Mouse (Mus musculus) hindbrain, postnatal 0 days (tissue): ENCODE measurements around the gene Gja3. TPM values are rescaled to one million over a fixed set of nuclear protein-coding genes. Genes with fewer than 3 reads are reported as not detected.

ENCODE experiments used
- ATAC-seq: fragments of 200-750 bp; cut with Nextera tagmentation; 2 replicates; pipeline ENCODE4 v1.8.0; 2017; ENCODE audit warnings: mild to moderate bottlenecking, moderate TSS enrichment, moderate library complexity
- DNase-seq: peaks from one replicate; pipeline ENCODE4 v3.0.0-alpha.2; 2015; ENCODE audit warnings: low spot score
- H3K27ac ChIP-seq: fragments of 300-500 bp; sonication (generic); 2 replicates; pipeline ENCODE4 v1.5.1; 2014; ENCODE audit warnings: mild to moderate bottlenecking
- H3K27me3 ChIP-seq: fragments of 300-500 bp; sonication (generic); 2 replicates; pipeline ENCODE4 v1.6.1; 2014; ENCODE audit warnings: low read length, mixed read lengths; ENCODE audit not compliant: insufficient read depth
- H3K36me3 ChIP-seq: fragments of 300-500 bp; sonication (generic); 2 replicates; pipeline ENCODE4 v1.6.1; 2014; ENCODE audit warnings: low read length, mixed read lengths; ENCODE audit not compliant: insufficient read depth
- H3K4me1 ChIP-seq: fragments of 300-500 bp; sonication (generic); 2 replicates; pipeline ENCODE4 v1.6.1; 2014; ENCODE audit warnings: antibody characterized with exemption, low read length, mixed read lengths; ENCODE audit not compliant: insufficient read depth
- H3K4me2 ChIP-seq: fragments of 300-500 bp; sonication (generic); 2 replicates; pipeline ENCODE4 v1.6.1; 2014; ENCODE audit warnings: low read depth, mild to moderate bottlenecking, low read length, moderate library complexity, mixed read lengths
- H3K4me3 ChIP-seq: fragments of 300-500 bp; sonication (generic); 2 replicates; pipeline ENCODE4 v1.5.1; 2014; ENCODE audit warnings: low read length
- H3K9ac ChIP-seq: fragments of 300-500 bp; sonication (generic); replicated peaks from 2 replicates; pipeline ENCODE4 v1.6.1; 2014; ENCODE audit warnings: mild to moderate bottlenecking, low read length, moderate library complexity, mixed read lengths
- H3K9me3 ChIP-seq: fragments of 300-500 bp; sonication (generic); 2 replicates; pipeline ENCODE4 v1.6.1; 2016; ENCODE audit warnings: low read length, mixed read lengths
- CTCF ChIP-seq: IDR thresholded peaks from 2 replicates; pipeline ENCODE4 v1.5.1; 2016; ENCODE audit warnings: antibody characterized with exemption, control low read depth, low read depth
- WGBS: fragments of 180-500 bp; shearing (Covaris S2); extraction: QIAGEN DNeasy Blood & Tissue Kit; methylation state at CpG from one replicate; pipeline ENCODE4 v1.1.7; 2014; 5-methylcytosine and 5-hydroxymethylcytosine counted together
- polyA plus RNA-seq: library from polyadenylated mRNA; unstranded; fragments of >200 nt; fragmentation: Nextera tagmentation; extraction: Ambion mirVana; gene quantifications from 2 replicates; pipeline ENCODE4 v1.2.1, GENCODE M21; 2015
- total RNA-seq: library from RNA; depleted of rRNA; stranded (reverse); fragments of >200 nt; gene quantifications from 2 replicates; pipeline ENCODE4 v1.2.3, GENCODE M21; 2014

The Gja3 gene
- total and polyA plus RNA-seq, 2 experiments from 2014 or later, result 0.52 to 1.4 TPM

DNA sequence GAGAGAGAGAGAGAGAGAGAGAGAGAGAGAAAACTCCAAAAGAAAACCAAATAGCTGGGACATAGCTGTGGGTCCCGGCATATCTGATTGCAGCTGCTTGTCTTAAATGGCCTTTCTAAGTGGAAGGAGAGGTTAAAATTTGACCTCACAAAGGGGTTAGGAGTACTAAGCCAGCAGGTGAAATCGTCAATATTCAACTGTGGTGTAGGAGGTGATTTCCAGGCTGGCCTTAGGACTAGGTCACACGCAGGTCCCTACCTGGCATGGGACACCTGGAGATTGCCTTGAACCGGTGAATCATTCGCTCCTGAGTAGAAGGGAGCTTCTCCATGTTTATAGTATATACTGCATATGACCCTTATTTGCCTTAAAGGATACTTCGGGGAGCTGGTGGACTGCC lies 45.2 kb upstream of the Gja3 start:
- Histone ChIP-seq H3K27ac (no peak overlapping the region), H3K36me3 (no peaks in the 10 kb centered on the region), H3K27me3 (peaks cover 40% of the 10 kb centered on the region), H3K4me3 (no peak overlapping the region), H3K9ac (no peak overlapping the region), H3K9me3 (no peaks in the 10 kb centered on the region), H3K4me2 (no peak overlapping the region), H3K4me1 (no peaks in the 10 kb centered on the region)
- ATAC-seq, result no peak
- no peak for TF ChIP-seq CTCF
- DNase-seq, result no peak
- 71% methylated on average over 6 of the region's 6 CpGs for WGBS

DNA sequence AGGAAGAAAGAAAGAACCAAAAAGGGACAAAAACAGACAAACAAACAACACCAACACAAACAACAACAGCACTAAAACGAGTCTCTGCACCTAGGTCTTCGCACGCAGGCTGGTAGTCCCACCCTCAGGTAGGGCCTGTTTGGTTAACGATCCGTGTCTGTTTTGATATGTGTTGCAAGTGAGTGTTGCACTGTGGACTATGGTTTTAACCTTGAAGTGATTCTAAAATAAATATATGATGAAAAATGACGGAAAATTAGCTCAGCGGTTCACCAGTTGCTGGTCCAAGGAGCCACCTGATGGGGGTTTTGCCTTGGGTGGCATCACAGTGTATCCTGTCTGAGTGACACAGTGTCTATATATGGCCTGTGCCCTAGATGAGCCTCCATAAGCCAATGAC lies 43.7 kb upstream of the Gja3 start:
- 90% methylated on average over 7 of the region's 7 CpGs for WGBS
- H3K27me3 ChIP-seq, result peaks cover 31% of the 10 kb centered on the region
- H3K4me2 ChIP-seq, result no peak overlapping the region
- no peak overlapping the region for H3K9ac ChIP-seq
- no peak for ATAC-seq
- no peaks in the 10 kb centered on the region for H3K9me3 ChIP-seq
- H3K4me3 ChIP-seq, result no peak overlapping the region
- no peak for TF ChIP-seq CTCF
- no peak for DNase-seq
- no peaks in the 10 kb centered on the region for H3K4me1 ChIP-seq
- H3K36me3 ChIP-seq, result no peaks in the 10 kb centered on the region
- H3K27ac ChIP-seq, result no peak overlapping the region

DNA sequence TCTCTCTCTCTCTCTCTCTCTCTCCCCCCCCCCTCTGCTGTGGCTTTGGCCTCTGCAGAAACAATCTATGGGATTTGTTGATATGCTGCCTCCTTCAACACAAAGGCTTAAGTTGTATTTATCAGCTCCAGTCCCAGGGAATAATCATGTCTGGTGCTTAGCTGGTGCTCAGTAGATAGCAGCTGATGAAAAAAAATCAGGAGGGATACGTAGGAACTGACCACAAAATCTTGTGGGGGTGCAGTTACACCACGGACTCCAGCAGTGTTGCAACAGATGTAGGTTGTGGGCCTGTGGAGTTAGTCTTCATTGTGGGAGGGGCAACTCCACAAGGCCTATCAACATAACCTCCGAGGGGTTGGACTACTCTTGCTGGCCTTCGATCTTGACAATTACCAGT lies 38.0 kb upstream of the Gja3 start:
- Histone ChIP-seq H3K4me3 (no peak overlapping the region), H3K4me1 (no peaks in the 10 kb centered on the region), H3K27me3 (no peaks in the 10 kb centered on the region), H3K4me2 (no peak overlapping the region), H3K9me3 (no peaks in the 10 kb centered on the region), H3K27ac (no peak overlapping the region), H3K36me3 (no peaks in the 10 kb centered on the region), H3K9ac (no peak overlapping the region)
- DNase-seq (no peak), ATAC-seq (no peak)
- no peak for TF ChIP-seq CTCF
- 72% methylated on average over 4 of the region's 4 CpGs for WGBS

DNA sequence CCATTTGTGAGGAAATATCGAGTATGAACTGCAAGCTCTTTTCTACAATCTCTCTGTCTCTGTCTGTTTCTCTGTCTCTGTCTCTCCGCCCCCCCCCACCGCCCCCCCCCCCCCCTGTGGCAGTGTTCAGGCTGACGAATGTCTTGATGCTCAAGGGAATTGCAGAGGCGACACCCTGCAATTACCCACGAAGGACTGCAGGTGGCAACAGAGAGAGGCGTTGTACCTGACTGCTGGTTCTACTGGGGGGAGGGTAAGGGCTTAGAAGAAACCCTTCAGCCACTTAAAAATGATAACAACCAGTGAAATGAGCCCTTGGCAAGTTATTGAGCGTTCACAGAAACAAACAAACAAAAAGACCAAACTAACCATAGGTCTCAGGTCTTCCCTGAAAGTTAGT lies 35.1 kb upstream of the Gja3 start:
- no peak overlapping the region for H3K4me3 ChIP-seq
- ATAC-seq, result no peak
- H3K9ac ChIP-seq, result no peak overlapping the region
- H3K27ac ChIP-seq, result no peak overlapping the region
- 9% methylated on average over 7 of the region's 8 CpGs for WGBS
- peak; percentile 72 for TF ChIP-seq CTCF
- H3K36me3 ChIP-seq, result no peaks in the 10 kb centered on the region
- peak; percentile 55 for DNase-seq
- no peaks in the 10 kb centered on the region for H3K27me3 ChIP-seq
- H3K4me2 ChIP-seq, result no peak overlapping the region
- H3K4me1 ChIP-seq, result no peaks in the 10 kb centered on the region
- H3K9me3 ChIP-seq, result no peaks in the 10 kb centered on the region

DNA sequence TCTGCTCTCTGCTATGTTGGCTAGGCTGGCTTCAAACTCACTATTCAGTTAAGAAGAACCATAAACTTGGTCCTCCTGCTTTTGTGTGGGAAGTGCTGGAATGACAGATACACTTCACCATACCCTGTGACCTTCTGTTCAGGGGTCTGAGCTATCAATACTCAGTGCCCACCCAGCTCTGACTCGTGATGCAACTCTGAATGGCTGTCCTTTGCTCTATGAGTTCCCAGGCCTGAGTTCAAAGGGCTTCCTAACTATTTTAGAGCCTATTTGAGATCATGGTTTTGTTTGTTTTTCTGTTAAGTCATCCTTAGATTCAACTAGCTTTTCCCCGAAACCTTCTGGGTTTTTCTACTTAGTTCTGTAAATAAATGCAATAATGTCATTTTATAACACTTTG lies 32.1 kb upstream of the Gja3 start:
- no peak for TF ChIP-seq CTCF
- ATAC-seq, result no peak
- WGBS, result 63% methylated on average over 2 of the region's 2 CpGs
- H3K4me2 ChIP-seq, result no peak overlapping the region
- DNase-seq, result no peak
- H3K9me3 ChIP-seq, result no peaks in the 10 kb centered on the region
- H3K27me3 ChIP-seq, result no peaks in the 10 kb centered on the region
- H3K36me3 ChIP-seq, result no peaks in the 10 kb centered on the region
- H3K27ac ChIP-seq, result no peak overlapping the region
- H3K4me1 ChIP-seq, result no peaks in the 10 kb centered on the region
- H3K9ac ChIP-seq, result no peak overlapping the region
- H3K4me3 ChIP-seq, result no peak overlapping the region

DNA sequence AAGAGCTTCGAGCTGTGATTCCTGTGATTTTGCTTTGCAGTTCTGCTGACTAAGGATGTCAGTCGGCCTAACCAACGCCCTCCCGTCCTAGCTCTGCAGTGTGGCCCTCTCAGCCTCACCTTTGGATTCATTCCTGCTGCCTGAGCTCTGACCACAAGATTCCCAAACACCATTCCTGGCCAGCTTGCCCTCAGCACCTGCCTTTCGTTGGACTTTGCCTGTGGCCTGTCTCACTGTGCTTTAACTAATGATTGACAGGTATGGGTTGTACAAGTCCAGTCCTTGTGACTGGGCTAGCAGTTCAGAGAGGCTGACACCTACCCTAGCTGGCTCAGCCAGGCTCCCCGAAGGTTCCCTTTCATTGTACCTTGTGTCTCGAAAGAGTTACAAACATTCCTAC lies 31.2 kb upstream of the Gja3 start:
- Histone ChIP-seq H3K36me3 (no peaks in the 10 kb centered on the region), H3K27ac (no peak overlapping the region), H3K9me3 (no peaks in the 10 kb centered on the region), H3K4me2 (no peak overlapping the region), H3K4me3 (no peak overlapping the region), H3K4me1 (no peaks in the 10 kb centered on the region), H3K9ac (no peak overlapping the region), H3K27me3 (no peaks in the 10 kb centered on the region)
- ATAC-seq (no peak), DNase-seq (no peak)
- no peak for TF ChIP-seq CTCF
- 85% methylated on average over 7 of the region's 7 CpGs for WGBS

DNA sequence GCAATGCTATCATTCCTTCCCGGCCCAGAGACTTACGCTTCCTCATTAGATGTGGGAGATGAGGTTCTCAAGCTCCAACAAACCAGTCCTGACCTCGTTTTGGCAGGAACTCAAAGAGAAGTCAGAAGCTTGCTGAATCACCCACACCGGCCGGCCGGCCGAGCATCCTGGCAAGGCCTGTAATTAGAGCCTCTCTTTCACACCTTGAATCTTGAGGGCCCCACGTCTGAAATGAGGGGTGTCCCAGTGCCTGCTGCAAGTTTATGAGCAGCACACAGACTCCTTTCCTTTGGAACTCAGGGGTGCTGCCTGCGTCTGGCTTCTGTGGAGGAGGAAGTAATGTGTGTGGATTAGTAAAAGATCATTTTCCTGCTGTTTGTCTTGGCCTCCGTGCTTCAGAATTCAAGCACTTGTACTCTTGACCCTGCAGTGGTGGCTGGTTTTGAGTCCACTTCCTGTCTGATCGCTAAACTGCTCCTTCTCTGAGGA lies 26.3 kb upstream of the Gja3 start:
- whole genome bisulfite sequencing, result 71% methylated on average over 11 of the region's 11 CpGs
- no peak for TF ChIP-seq CTCF
- Histone ChIP-seq H3K27ac (no peak overlapping the region), H3K4me3 (no peak overlapping the region), H3K9me3 (no peaks in the 10 kb centered on the region), H3K27me3 (no peaks in the 10 kb centered on the region), H3K4me2 (no peak overlapping the region), H3K9ac (no peak overlapping the region), H3K4me1 (no peaks in the 10 kb centered on the region), H3K36me3 (no peaks in the 10 kb centered on the region)
- ATAC-seq (no peak), DNase-seq (no peak)
